Mouse (Mus musculus) limb, embryonic 10.5 days (tissue): ENCODE data around the gene Abcb7. TPM values are rescaled to one million over a fixed set of nuclear protein-coding genes. Genes with fewer than 3 reads are reported as not detected.

Source experiments
- DNase-seq: peaks from one replicate; pipeline ENCODE4 v3.0.0-alpha.2; 2017; ENCODE audit warnings: low spot score
- H3K27ac ChIP-seq: fragments of 300-500 bp; sonication (generic); 2 replicates; pipeline ENCODE4 v1.5.1; 2016; ENCODE audit warnings: mild to moderate bottlenecking
- H3K27me3 ChIP-seq: fragments of 300-500 bp; sonication (generic); 2 replicates; pipeline ENCODE4 v1.6.1; 2016; ENCODE audit warnings: low read depth, mild to moderate bottlenecking; ENCODE audit not compliant: poor library complexity, severe bottlenecking
- H3K36me3 ChIP-seq: fragments of 300-500 bp; sonication (generic); 2 replicates; pipeline ENCODE4 v1.6.1; 2016; ENCODE audit warnings: mild to moderate bottlenecking, moderate library complexity
- H3K4me1 ChIP-seq: fragments of 300-500 bp; sonication (generic); 2 replicates; pipeline ENCODE4 v1.6.1; 2016
- H3K4me3 ChIP-seq: fragments of 300-500 bp; sonication (generic); 2 replicates; pipeline ENCODE4 v1.5.1; 2016; ENCODE audit warnings: mild to moderate bottlenecking, moderate library complexity
- H3K9me3 ChIP-seq: fragments of 300-500 bp; sonication (generic); replicated peaks from 2 replicates; pipeline ENCODE4 v1.6.1; 2016; ENCODE audit warnings: mild to moderate bottlenecking
- WGBS: fragments of 180-500 bp; shearing (Covaris S2); methylation state at CpG from one replicate; pipeline ENCODE4 v1.1.7; 2016; 5-methylcytosine and 5-hydroxymethylcytosine counted together
- polyA plus RNA-seq: library from polyadenylated mRNA; unstranded; fragments of >200 nt; fragmentation: Nextera tagmentation; extraction: Ambion mirVana; gene quantifications from 2 replicates; pipeline ENCODE4 v1.2.1, GENCODE M21; 2016

Abcb7 gene
- polyA plus RNA-seq, 1 experiment from 2014 or later = 9.2 TPM

GRCm38 (mm10) chrX:104279828-104280227 is 133.8 kb downstream of the Abcb7 start:
- 90% methylated on average over 1 of the region's 1 CpGs for WGBS
- DNase-seq = no peak
- Histone ChIP-seq H3K27me3 (peaks cover 43% of the 10 kb centered on the region), H3K4me3 (no peak overlapping the region), H3K9me3 (no peaks in the 10 kb centered on the region), H3K27ac (no peak overlapping the region), H3K36me3 (no peaks in the 10 kb centered on the region), H3K4me1 (no peaks in the 10 kb centered on the region)

GRCm38 (mm10) chrX:104264371-104264770 is 149.3 kb downstream of the Abcb7 start:
- no peaks in the 10 kb centered on the region for H3K9me3 ChIP-seq

GRCm38 (mm10) chrX:104262468-104262867 is 151.2 kb downstream of the Abcb7 start:
- WGBS = 81% methylated on average over 1 of the region's 1 CpGs
- DNase-seq = no peak
- H3K27me3 ChIP-seq = peaks cover 27% of the 10 kb centered on the region
- no peaks in the 10 kb centered on the region for H3K36me3 ChIP-seq
- no peaks in the 10 kb centered on the region for H3K4me1 ChIP-seq
- no peak overlapping the region for H3K27ac ChIP-seq
- H3K4me3 ChIP-seq = no peak overlapping the region
- no peaks in the 10 kb centered on the region for H3K9me3 ChIP-seq

More at GRCm38 (mm10) chrX:104264371-104264770, 149.3 kb downstream of the Abcb7 start:
- no peaks in the 10 kb centered on the region for H3K36me3 ChIP-seq
- peaks cover 27% of the 10 kb centered on the region for H3K27me3 ChIP-seq
- DNase-seq = no peak
- no peaks in the 10 kb centered on the region for H3K4me1 ChIP-seq
- no peak overlapping the region for H3K27ac ChIP-seq
- H3K4me3 ChIP-seq = no peak overlapping the region
- 69% methylated on average over 2 of the region's 2 CpGs for WGBS

GRCm38 (mm10) chrX:104256561-104256960 is 157.1 kb downstream of the Abcb7 start:
- Histone ChIP-seq H3K9me3 (no peaks in the 10 kb centered on the region), H3K36me3 (no peaks in the 10 kb centered on the region), H3K4me3 (no peak overlapping the region), H3K4me1 (no peaks in the 10 kb centered on the region), H3K27me3 (peaks cover 37% of the 10 kb centered on the region), H3K27ac (no peak overlapping the region)
- no peak for DNase-seq
- 56% methylated on average over 1 of the region's 1 CpGs for WGBS

Other genes starting within 250 kb of the Abcb7 start
- gene Nexmif, start 212.7 kb downstream of the Abcb7 start, polyA plus RNA-seq = 0.40 and 0.83 TPM in 2 replicates
- 1.4 TPM in 2 replicates for gene Uprt, start 69.0 kb upstream of the Abcb7 start, polyA plus RNA-seq